Mouse (Mus musculus) cortical plate, adult 2 months (tissue): ENCODE measurements around the gene Chid1. TPM values are rescaled to one million over a fixed set of nuclear protein-coding genes. Genes with fewer than 3 reads are reported as not detected.
A peak's percentile ranks its signal among the peaks of the same experiment; 100 is the strongest.

Source experiments
- H3K27ac ChIP-seq: fragments of 200-500 bp; 2 replicates; pipeline ENCODE4 v1.5.1; 2012; ENCODE audit warnings: low read length, control low read depth, inconsistent platforms; ENCODE audit not compliant: insufficient read depth
- H3K4me1 ChIP-seq: fragments of 200-500 bp; 2 replicates; pipeline ENCODE4 v1.6.1; 2011; ENCODE audit warnings: low read length; ENCODE audit not compliant: control insufficient read depth, insufficient read depth
- H3K4me3 ChIP-seq: fragments of 200-500 bp; 2 replicates; pipeline ENCODE4 v1.5.1; 2011; ENCODE audit warnings: mild to moderate bottlenecking, low read length, control low read depth; ENCODE audit not compliant: insufficient read depth
- CTCF ChIP-seq: fragments of 200-500 bp; IDR thresholded peaks from 2 replicates; pipeline ENCODE4 v1.5.1; 2011; ENCODE audit warnings: mild to moderate bottlenecking, control low read depth, low read length; ENCODE audit not compliant: insufficient read depth; ENCODE audit errors: extremely low read depth
- POLR2A ChIP-seq: fragments of 200-500 bp; IDR thresholded peaks from 2 replicates; pipeline ENCODE4 v1.6.1; 2011; ENCODE audit warnings: mild to moderate bottlenecking, low read length, control low read depth; ENCODE audit not compliant: insufficient read depth; ENCODE audit errors: extremely low read depth
- polyA plus RNA-seq: library from polyadenylated mRNA; depleted of rRNA; stranded (reverse); fragments of >200 nt; gene quantifications from 2 replicates; pipeline ENCODE4 v1.2.3, GENCODE M21; 2012

Gene Chid1
- polyA plus RNA-seq, 1 experiment = 43.0 TPM

DNA sequence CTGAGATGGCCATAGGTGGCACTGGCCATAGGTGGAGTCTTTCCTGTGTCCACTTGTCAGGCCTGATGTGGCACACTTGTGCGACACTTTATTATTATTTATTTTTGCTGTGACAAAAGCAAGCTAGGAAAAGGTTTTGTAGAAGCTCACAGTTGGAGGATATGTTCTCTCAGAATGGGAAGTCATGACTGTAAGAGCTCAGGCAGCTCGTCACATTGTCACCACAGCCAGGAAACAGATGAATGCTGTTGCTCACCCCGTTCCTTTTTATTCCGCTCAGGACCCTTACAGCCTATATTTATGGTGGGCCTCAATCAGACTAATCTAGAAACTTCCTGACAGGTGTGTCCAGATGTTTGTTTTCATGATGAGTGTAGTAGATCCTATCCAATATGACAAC is 20.8 kb upstream of the Chid1 start:
- no peak for TF ChIP-seq POLR2A
- no peak overlapping the region for H3K27ac ChIP-seq
- no peak overlapping the region for H3K4me3 ChIP-seq
- peaks cover 3% of the 10 kb centered on the region for H3K4me1 ChIP-seq

- TF ChIP-seq CTCF = no peak
- no peak for TF ChIP-seq POLR2A
- Histone ChIP-seq H3K27ac (no peak overlapping the region), H3K4me1 (peaks cover 3% of the 10 kb centered on the region), H3K4me3 (no peak overlapping the region)
These were observed 20.2 kb upstream of the Chid1 start for GRCm38 (mm10) chr7:141559726-141560325.

DNA sequence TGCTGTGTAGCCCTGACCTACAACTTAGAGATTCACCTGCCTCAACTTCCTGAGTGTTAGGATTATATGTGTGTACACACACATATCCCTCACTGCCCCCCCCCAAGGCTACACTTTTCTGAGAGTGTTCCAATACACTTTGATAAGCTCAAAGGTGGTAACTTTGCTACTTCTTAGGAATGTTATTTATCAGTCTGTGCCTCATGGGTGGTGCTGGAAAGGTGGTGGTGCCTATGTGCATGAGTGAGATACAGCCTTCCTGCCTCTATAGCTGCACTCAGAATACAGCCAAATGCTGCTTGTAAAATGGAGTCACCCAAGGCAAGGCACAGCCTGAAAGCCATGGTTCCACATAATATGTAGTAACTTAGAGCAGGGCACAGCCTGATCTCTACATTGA is 19.3 kb upstream of the Chid1 start:
- TF ChIP-seq POLR2A (no peak), CTCF (no peak)
- Histone ChIP-seq H3K27ac (no peak overlapping the region), H3K4me1 (no peaks in the 10 kb centered on the region), H3K4me3 (no peak overlapping the region)

- TF ChIP-seq POLR2A = no peak
- TF ChIP-seq CTCF = no peak
- no peak overlapping the region for H3K27ac ChIP-seq
These were observed 18.7 kb upstream of the Chid1 start for GRCm38 (mm10) chr7:141558329-141558776.

GRCm38 (mm10) chr7:141550464-141550863 is 10.8 kb upstream of the Chid1 start:
- Histone ChIP-seq H3K4me1 (no peaks in the 10 kb centered on the region), H3K27ac (no peak overlapping the region), H3K4me3 (no peak overlapping the region)
- TF ChIP-seq CTCF = no peak

More at GRCm38 (mm10) chr7:141558329-141558776, 18.7 kb upstream of the Chid1 start:
- H3K4me3 ChIP-seq = no peak overlapping the region
- H3K4me1 ChIP-seq = no peaks in the 10 kb centered on the region

- Histone ChIP-seq H3K4me1 (no peaks in the 10 kb centered on the region), H3K27ac (no peak overlapping the region), H3K4me3 (no peak overlapping the region)
- TF ChIP-seq POLR2A = no peak
- no peak for TF ChIP-seq CTCF
These were observed 9.9 kb upstream of the Chid1 start for GRCm38 (mm10) chr7:141549432-141550061.

- Histone ChIP-seq H3K4me3 (no peak overlapping the region), H3K27ac (no peak overlapping the region), H3K4me1 (no peaks in the 10 kb centered on the region)
- TF ChIP-seq POLR2A (no peak), CTCF (no peak)
These were observed 5.0 kb upstream of the Chid1 start for GRCm38 (mm10) chr7:141544654-141545053.

GRCm38 (mm10) chr7:141542588-141542987 is 2.9 kb upstream of the Chid1 start:
- TF ChIP-seq CTCF (no peak), POLR2A (no peak)
- Histone ChIP-seq H3K27ac (no peak overlapping the region), H3K4me1 (no peaks in the 10 kb centered on the region), H3K4me3 (no peak overlapping the region)

DNA sequence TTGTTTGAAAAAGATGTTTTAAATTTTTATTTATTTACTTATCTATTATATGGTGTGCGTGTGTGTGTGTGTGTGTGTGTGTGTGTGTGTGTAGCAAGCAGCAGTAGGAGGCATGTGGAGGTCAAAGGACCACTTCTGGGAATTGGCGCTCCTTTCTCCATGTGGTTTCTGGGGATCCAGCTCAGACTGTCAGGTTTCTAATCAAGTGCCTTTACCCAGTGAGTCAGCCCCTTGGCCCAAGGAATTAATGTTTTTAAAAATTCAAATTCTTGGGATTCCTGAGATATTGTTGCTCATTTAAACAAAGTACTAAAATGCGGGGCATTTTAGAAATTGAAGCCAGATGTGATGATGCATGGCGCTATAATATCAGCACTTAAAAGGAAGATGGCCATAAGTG is 2.0 kb upstream of the Chid1 start:
- Histone ChIP-seq H3K27ac (no peak overlapping the region), H3K4me3 (no peak overlapping the region), H3K4me1 (no peaks in the 10 kb centered on the region)
- TF ChIP-seq POLR2A (no peak), CTCF (no peak)

- H3K4me3 ChIP-seq = peak overlapping the region; percentile 90
- H3K4me1 ChIP-seq = no peaks in the 10 kb centered on the region
- TF ChIP-seq POLR2A (0 out of 2 replicates have a peak, but pooled peaks have one; percentile 5), CTCF (no peak)
- H3K27ac ChIP-seq = peak overlapping the region; percentile 32
These were observed 840 bp upstream of the Chid1 start for GRCm38 (mm10) chr7:141540312-141541081.
